Mouse (Mus musculus) liver, embryonic 14.5 days (tissue): ENCODE measurements around the gene Figla.

Experiments used
- CTCF ChIP-seq: IDR thresholded peaks from 2 replicates; pipeline ENCODE4 v1.5.1; 2016; ENCODE audit warnings: antibody characterized with exemption, low read depth, control low read depth
- EP300 ChIP-seq: IDR thresholded peaks from 2 replicates; pipeline ENCODE4 v1.6.1; 2016; ENCODE audit warnings: antibody characterized with exemption, low read depth

DNA sequence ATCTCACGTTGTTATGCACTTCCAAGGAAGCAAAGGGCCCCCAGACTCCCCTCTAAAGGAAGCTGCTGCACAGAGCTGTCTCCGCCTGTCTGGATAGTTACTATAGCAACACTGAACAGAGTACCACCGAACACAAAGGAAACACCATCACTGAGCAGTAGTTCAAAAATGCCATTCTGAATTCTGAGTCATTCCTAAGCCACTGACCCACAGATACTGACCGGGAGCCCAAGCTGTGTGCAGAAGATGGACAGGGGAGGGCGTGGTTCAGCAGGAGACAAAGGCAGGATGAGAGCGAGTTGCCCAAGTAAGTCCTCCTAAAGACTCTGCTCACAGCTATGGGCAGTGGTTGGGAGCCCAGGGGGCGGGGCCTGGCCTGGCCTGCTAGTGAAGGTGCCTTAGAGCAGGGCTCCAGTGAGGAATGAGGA is 36.1 kb downstream of the Figla start:
- TF ChIP-seq CTCF (no peak), EP300 (no peak)
